Mouse (Mus musculus) heart, embryonic 16.5 days (tissue): ENCODE results near the gene Cep295. TPM values are rescaled to one million over a fixed set of nuclear protein-coding genes. Genes with fewer than 3 reads are reported as not detected.
A peak's percentile ranks its signal among the peaks of the same experiment; 100 is the strongest.
"Not testable (repeated sequence)": the region's sequence is repeated elsewhere in the genome, so short reads cannot be mapped to it uniquely, and the experiment has no call there.

Experiments used
- ATAC-seq: fragments of 200-750 bp; cut with Nextera tagmentation; replicated peaks from 2 replicates; pipeline ENCODE4 v1.8.0; 2017; ENCODE audit warnings: moderate number of reproducible peaks; ENCODE audit not compliant: insufficient read depth, low FRiP score; ENCODE audit errors: extremely low read depth
- H3K27ac ChIP-seq: fragments of 300-500 bp; sonication (generic); 2 replicates; pipeline ENCODE4 v1.5.1; 2014; ENCODE audit warnings: mild to moderate bottlenecking, low read length, control low read depth, moderate library complexity
- H3K27me3 ChIP-seq: fragments of 300-500 bp; sonication (generic); 2 replicates; pipeline ENCODE4 v1.6.1; 2014; ENCODE audit warnings: low read length, mixed read lengths; ENCODE audit not compliant: control insufficient read depth, insufficient read depth
- H3K36me3 ChIP-seq: fragments of 300-500 bp; sonication (generic); 2 replicates; pipeline ENCODE4 v1.6.1; 2014; ENCODE audit not compliant: control insufficient read depth, insufficient read depth
- H3K4me1 ChIP-seq: fragments of 300-500 bp; sonication (generic); 2 replicates; pipeline ENCODE4 v1.6.1; 2014; ENCODE audit warnings: low read length, mixed read lengths; ENCODE audit not compliant: control insufficient read depth, insufficient read depth
- H3K4me2 ChIP-seq: fragments of 300-500 bp; sonication (generic); 2 replicates; pipeline ENCODE4 v1.6.1; 2014; ENCODE audit warnings: low read depth, mild to moderate bottlenecking, control low read depth, low read length
- H3K4me3 ChIP-seq: fragments of 300-500 bp; sonication (generic); 2 replicates; pipeline ENCODE4 v1.5.1; 2014; ENCODE audit warnings: mild to moderate bottlenecking, control low read depth, low read length
- H3K9ac ChIP-seq: fragments of 300-500 bp; sonication (generic); 2 replicates; pipeline ENCODE4 v1.6.1; 2014; ENCODE audit warnings: low read length, control low read depth
- H3K9me3 ChIP-seq: fragments of 300-500 bp; sonication (generic); replicated peaks from 2 replicates; pipeline ENCODE4 v1.6.1; 2016; ENCODE audit warnings: low read length; ENCODE audit not compliant: control insufficient read depth
- WGBS: fragments of 180-500 bp; shearing (Covaris S2); extraction: QIAGEN DNeasy Blood & Tissue Kit; methylation state at CpG from one replicate; pipeline ENCODE4 v1.1.7; 2014; 5-methylcytosine and 5-hydroxymethylcytosine counted together
- polyA plus RNA-seq: library from polyadenylated mRNA; unstranded; fragments of >200 nt; fragmentation: Nextera tagmentation; extraction: Ambion mirVana; gene quantifications from 2 replicates; pipeline ENCODE4 v1.2.1, GENCODE M21; 2015

Gene Cep295
- polyA plus RNA-seq, 1 experiment from 2014 or later, result 8.8 TPM

DNA sequence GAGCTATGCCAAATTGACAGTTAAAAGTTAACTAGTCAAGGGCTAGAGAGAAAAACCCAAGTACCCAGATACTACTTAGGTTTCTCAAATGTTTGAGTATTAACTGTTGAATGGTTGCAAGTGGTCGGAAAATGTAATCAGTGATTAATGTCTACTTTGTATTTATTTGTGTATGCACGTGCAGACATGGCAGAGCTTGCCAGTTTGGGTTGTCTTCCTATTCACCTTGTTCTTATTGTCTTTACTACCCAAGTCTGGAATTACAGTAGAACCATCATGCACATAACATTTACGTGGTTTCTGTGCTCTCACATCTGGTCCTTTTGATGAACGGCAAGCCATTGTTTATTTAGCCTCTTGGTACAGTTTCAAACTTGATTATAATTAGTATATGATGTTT lies 48.2 kb downstream of the Cep295 start:
- Histone ChIP-seq H3K4me1 (peaks cover 22% of the 10 kb centered on the region), H3K27ac (no peak overlapping the region), H3K9ac (no peak overlapping the region), H3K9me3 (no peaks in the 10 kb centered on the region), H3K36me3 (peaks cover 44% of the 10 kb centered on the region), H3K4me3 (no peak overlapping the region), H3K27me3 (no peaks in the 10 kb centered on the region), H3K4me2 (no peak overlapping the region)
- ATAC-seq, result no peak
- 65% methylated on average over 4 of the region's 4 CpGs for WGBS

DNA sequence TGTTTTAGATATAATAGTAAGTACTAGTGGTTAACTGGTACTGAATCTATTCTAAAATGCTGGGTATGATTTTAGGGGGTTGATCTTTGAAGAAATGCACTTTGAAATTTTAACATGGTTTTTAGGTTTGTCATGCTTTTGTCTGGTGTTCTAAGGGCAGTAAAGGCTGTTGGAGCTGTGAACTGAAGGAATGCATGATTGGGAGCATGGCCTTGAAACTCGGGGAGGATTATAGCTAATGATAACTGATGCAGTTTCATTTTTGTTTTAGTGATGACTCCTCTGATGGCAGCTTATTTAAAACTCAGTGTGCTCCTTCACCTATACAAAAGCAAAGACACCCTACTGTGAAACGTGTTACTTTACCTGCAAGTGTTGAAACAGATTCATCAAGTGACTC lies 49.3 kb downstream of the Cep295 start:
- peaks cover 33% of the 10 kb centered on the region for H3K36me3 ChIP-seq
- peaks cover 22% of the 10 kb centered on the region for H3K4me1 ChIP-seq
- no peak overlapping the region for H3K4me3 ChIP-seq
- H3K27me3 ChIP-seq, result no peaks in the 10 kb centered on the region
- no peak overlapping the region; the same call in 1 of the 2 replicates for H3K4me2 ChIP-seq
- no peaks in the 10 kb centered on the region for H3K9me3 ChIP-seq
- H3K27ac ChIP-seq, result no peak overlapping the region
- WGBS, result 38% methylated on average over 2 of the region's 2 CpGs
- H3K9ac ChIP-seq, result no peak overlapping the region
- no peak for ATAC-seq

DNA sequence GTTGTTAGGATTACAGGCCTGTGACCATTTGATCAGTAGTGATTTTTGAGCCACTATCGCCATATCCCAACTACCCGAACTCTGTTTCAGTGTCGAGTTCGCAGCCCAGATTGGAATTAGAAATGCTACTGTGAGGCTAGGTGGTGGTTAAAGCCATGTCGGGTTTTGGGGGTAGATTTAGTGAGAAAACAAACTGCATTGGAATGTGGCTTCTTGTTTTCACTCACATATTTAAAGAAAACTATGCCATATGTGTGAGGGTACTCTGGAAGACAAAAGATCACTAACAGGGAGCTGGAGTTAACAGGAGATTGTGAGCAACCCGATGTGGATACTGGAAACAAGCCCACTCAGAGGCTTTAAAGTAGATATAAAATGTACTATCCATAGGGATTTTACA lies 50.3 kb downstream of the Cep295 start:
- 7% methylated on average over 6 of the region's 6 CpGs for WGBS

DNA sequence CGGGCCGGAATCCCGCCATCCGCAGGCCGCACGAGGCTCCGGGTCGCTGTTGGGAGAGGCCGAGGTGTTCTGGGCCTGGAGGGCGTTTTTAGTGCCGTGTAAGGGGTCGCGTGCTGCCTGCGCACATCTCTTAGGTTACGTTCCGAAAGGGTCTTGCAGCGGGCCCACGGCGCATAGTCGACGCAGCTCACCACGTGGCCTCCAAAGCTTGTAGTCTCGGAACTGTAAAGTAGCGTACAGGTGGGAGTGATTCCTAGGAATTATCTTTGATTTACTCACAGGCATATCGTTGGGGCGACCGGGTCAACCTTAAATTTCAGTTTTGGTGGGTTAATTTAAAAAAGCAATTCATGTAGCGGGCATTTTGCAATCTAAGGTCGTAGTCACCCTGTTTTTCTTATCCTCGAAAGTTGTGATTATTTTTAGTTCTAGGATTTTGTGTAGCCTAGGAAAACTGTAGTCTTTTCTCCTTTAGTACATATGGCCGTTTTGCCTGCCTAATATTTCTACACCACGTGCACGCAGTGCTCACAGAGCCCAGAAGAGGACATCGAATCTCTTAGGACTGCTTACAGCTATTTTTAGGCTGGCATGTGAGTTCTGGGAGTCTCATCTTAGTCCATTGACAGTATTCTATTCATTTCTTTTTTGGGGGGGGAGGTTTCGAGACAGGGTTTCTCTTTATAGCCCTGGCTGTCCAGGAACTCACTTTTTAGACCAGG lies 51.0 kb downstream of the Cep295 start, which contains the start of gene 4931406C07Rik:
Gene 4931406C07Rik (minus strand): TSS at position 51 of the 722 bp plus-strand sequence.
- under 1% methylated on average over 35 of the region's 35 CpGs for WGBS
- Histone ChIP-seq H3K9ac (peak within 1 kb of the TSS; percentile 95), H3K9me3 (no peaks in the 10 kb centered on the region), H3K27me3 (no peaks in the 10 kb centered on the region), H3K36me3 (peaks cover 21% of the 10 kb centered on the region; the same call in 1 of the 2 replicates), H3K4me1 (peaks cover 23% of the 10 kb centered on the region), H3K4me2 (peak within 1 kb of the TSS; percentile 70), H3K4me3 (peak within 1 kb of the TSS; percentile 95), H3K27ac (peak within 1 kb of the TSS; percentile 96)
- ATAC-seq, result peak; percentile 71

More for the DNA sequence above, 50.3 kb downstream of the Cep295 start:
- ATAC-seq, result no peak
- Histone ChIP-seq H3K9me3 (no peaks in the 10 kb centered on the region), H3K27me3 (no peaks in the 10 kb centered on the region), H3K4me3 (peak overlapping the region; percentile 95), H3K36me3 (peaks cover 28% of the 10 kb centered on the region), H3K27ac (peak overlapping the region; percentile 96), H3K9ac (peak overlapping the region; percentile 95), H3K4me1 (peaks cover 22% of the 10 kb centered on the region), H3K4me2 (peak overlapping the region; percentile 70)

DNA sequence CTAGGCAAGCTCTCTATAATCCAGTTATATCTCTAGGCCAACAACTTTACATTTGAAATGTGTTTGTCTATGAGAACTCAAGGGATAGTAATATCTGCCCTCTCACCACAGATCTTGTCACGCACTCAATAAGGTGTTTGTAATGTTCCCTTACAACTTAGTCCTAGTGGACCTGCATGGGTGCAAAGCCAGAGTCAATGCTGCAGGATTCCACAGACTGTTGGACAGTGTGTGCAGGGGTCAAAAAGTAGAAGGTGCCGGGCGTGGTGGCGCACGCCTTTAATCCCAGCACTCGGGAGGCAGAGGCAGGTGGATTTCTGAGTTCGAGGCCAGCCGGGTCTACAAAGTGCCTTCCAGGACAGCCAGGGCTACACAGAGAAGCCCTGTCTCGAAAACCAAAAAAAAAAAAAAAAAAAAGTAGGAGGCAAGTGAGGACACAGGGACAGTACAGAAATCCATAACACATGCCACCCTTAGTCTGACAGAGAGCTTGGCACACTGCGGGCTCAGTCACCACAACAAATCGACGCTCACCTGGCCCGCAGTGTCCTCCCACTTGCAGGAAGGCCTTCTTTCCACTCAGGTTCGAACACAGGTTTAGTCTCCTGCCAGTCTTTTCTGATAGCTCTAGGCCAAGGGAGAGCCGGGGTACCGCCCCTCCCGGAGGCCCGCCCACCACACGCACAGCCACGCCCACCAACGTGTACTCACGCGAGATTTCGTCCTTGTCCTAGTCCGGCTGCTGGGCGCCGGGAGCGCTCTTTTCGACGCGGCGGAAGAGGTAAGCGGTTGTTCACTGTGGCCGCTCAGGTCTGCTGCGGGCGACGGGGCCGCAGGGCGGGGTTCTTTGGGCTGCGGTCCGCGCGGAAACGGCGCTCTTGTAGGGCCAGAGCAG lies 51.8 kb downstream of the Cep295 start, which contains the start of gene Taf1d:
Gene Taf1d (plus strand): TSS at position 712 of the 895 bp plus-strand sequence.
- ATAC-seq, result peak; percentile 98
- H3K9ac ChIP-seq, result peak within 1 kb of the TSS; percentile 95
- H3K27me3 ChIP-seq, result no peaks in the 10 kb centered on the region
- no peaks in the 10 kb centered on the region for H3K9me3 ChIP-seq
- peaks cover 19% of the 10 kb centered on the region; the same call in 1 of the 2 replicates for H3K36me3 ChIP-seq
- H3K4me1 ChIP-seq, result peaks cover 26% of the 10 kb centered on the region
- H3K4me3 ChIP-seq, result peak within 1 kb of the TSS; percentile 95
- 12% methylated on average over 45 of the region's 45 CpGs for WGBS
- peak within 1 kb of the TSS; percentile 96 for H3K27ac ChIP-seq
- peak within 1 kb of the TSS; percentile 70 for H3K4me2 ChIP-seq

DNA sequence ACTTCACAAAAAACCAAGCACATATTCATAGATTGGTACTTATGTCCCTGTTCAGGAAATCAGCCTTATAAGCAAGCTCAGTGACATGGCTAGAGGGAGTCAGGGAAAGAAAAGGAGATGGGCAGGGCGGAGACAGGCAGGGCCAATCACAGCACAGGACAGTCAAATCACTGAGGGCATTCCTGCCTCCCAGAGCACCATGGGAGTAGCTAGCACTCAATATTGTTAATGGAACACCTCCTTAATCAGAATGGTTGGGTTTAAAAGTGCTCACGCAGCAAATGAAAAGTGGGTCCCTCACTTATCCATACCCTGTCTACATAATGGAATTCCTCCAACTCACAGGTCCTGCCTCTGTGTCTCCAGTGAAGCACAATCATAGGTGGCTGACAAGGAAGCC lies 54.7 kb downstream of the Cep295 start:
- no peak overlapping the region for H3K4me3 ChIP-seq
- no peak overlapping the region for H3K27ac ChIP-seq
- H3K27me3 ChIP-seq, result no peaks in the 10 kb centered on the region
- H3K4me2 ChIP-seq, result no peak overlapping the region
- no peaks in the 10 kb centered on the region for H3K36me3 ChIP-seq
- WGBS, result 72% methylated on average over 2 of the region's 2 CpGs
- H3K9ac ChIP-seq, result no peak overlapping the region
- ATAC-seq, result no peak
- H3K9me3 ChIP-seq, result no peaks in the 10 kb centered on the region
- H3K4me1 ChIP-seq, result peaks cover 16% of the 10 kb centered on the region

DNA sequence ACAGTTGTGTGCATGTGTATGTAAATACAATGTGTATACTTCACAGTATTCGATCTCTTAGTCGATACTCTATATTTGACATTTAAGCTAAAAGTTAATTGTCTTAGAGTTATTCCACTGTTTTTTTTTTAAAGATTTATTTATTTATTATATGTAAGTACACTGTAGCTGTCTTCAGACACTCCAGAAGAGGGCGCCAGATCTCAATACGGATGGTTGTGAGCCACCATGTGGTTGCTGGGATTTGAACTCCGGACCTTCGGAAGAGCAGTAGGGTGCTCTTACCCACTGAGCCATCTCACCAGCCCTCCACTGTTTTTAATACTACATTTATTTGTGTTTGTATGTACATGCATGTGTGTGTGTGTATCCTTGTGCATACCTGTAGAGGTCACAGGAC lies 55.6 kb downstream of the Cep295 start:
- H3K9ac ChIP-seq, H3K4me3 ChIP-seq, H3K36me3 ChIP-seq, H3K9me3 ChIP-seq, H3K4me2 ChIP-seq, H3K27ac ChIP-seq, ATAC-seq, H3K27me3 ChIP-seq, H3K4me1 ChIP-seq: not testable (repeated sequence)
- 75% methylated on average over 6 of the region's 6 CpGs for WGBS

DNA sequence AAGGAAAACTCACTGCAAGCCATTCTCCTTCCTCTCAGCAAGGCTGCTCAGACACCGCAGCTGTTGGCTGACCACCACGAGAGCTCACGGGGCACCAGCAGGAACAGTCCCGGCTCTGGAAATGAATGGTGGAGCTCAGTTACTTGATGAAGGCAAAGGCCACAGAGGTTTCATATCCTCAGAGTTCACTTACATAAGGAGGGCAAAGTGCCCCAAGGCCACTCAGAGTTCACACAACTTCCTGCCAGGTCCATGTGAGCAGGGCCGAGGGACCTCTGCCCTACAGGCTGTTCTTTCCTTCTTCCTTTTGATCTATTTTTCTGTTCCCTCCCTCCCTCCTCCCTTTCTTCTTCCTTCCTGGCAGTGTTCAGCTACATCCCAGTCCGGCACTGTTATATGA lies 56.2 kb downstream of the Cep295 start:
- Histone ChIP-seq H3K27ac (peak overlapping the region; percentile 79), H3K4me1 (peaks cover 9% of the 10 kb centered on the region; the same call in 1 of the 2 replicates), H3K36me3 (no peaks in the 10 kb centered on the region), H3K9me3 (no peaks in the 10 kb centered on the region), H3K27me3 (no peaks in the 10 kb centered on the region), H3K4me2 (peak overlapping the region; percentile 32; the same call in 1 of the 2 replicates), H3K4me3 (no peak overlapping the region), H3K9ac (no peak overlapping the region)
- 45% methylated on average over 6 of the region's 6 CpGs for WGBS
- ATAC-seq, result no peak
